Mouse (Mus musculus): ENCODE measurements around the gene Gm44511. TPM values are rescaled to one million over a fixed set of nuclear protein-coding genes. Genes with fewer than 3 reads are reported as not detected.
A peak's percentile ranks its signal among the peaks of the same experiment; 100 is the strongest.
"Not testable (repeated sequence)": the region's sequence is repeated elsewhere in the genome, so short reads cannot be mapped to it uniquely, and the experiment has no call there.

Gene Gm44511
- polyA plus RNA-seq, 1 experiment from 2014 or later: not detected

DNA sequence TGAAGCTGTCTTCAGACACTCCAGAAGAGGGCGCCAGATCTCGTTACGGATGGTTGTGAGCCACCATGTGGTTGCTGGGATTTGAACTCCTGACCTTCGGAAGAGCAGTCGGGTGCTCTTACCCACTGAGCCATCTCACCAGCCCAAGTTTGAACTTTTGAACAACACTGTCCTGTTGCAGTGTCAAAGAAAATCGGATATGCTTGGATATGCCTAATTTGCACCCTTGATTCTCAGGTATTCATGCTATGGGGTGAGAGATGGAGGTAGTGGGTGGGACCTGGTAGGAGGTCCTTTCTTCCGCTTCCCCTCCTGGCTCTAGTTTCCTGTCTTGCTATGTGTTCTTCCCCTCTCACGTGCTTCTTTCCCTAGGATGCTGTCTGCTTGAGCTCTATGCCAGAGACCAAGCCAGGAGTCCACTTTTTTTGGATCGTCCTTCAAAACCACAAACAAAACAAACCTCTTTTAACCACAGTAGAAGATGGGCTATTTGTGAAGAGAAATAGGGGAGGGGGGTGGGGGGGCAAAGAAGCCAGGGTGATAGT is 20.0 kb upstream of the Gm44511 start:
- Histone ChIP-seq H3K27ac (no peak overlapping the region), H3K4me2 (no peak overlapping the region), H3K9ac (no peak overlapping the region), H3K9me3 (no peaks in the 10 kb centered on the region), H3K4me3 (no peak overlapping the region), H3K27me3 (no peaks in the 10 kb centered on the region), H3K36me3 (no peaks in the 10 kb centered on the region), H3K4me1 (replicated peaks) (peaks cover 18% of the 10 kb centered on the region)
- WGBS: 59% methylated on average over 8 of the region's 9 CpGs
- ATAC-seq (ENCODE audit: low FRiP score): no peak

DNA sequence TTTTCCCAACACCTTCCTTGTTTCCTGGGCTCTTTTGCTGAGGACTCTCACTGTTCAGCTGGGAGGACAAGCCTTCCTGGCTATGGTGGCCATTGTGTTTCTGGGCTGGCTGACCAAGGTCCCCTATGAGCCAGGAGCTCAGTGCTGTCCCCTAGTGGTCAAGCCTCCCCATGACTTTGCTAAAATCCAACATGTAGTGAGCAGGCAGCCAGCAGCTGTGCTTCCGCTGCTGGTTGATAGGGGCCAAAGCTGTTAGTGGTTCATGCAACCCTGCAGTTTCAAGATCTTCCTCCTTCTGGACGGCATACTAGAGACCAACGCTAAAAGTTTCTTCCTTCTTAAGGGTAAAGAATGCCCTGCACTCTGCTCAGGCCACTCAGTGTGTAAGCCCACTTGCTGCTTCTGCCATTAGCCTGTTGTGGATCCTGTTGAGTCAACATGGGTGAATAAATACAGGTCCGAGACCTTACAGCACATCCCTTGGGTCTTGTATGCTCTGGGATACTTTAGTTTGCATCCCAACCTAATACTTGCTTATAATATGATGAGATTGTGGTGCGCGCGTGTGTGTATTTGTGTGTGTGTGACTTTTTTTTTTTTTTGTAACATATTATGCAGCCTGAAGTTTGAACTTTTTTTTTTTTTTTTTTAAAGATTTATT is 19.3 kb upstream of the Gm44511 start:
- Histone ChIP-seq H3K9me3 (no peaks in the 10 kb centered on the region), H3K36me3 (no peaks in the 10 kb centered on the region), H3K27me3 (no peaks in the 10 kb centered on the region), H3K4me2 (peak overlapping the region; percentile 19; the same call in 1 of the 2 replicates), H3K4me1 (replicated peaks) (peaks cover 18% of the 10 kb centered on the region), H3K27ac (no peak overlapping the region), H3K4me3 (no peak overlapping the region), H3K9ac (no peak overlapping the region)
- WGBS: 31% methylated on average over 7 of the region's 7 CpGs
- no peak for ATAC-seq (ENCODE audit: low FRiP score)

DNA sequence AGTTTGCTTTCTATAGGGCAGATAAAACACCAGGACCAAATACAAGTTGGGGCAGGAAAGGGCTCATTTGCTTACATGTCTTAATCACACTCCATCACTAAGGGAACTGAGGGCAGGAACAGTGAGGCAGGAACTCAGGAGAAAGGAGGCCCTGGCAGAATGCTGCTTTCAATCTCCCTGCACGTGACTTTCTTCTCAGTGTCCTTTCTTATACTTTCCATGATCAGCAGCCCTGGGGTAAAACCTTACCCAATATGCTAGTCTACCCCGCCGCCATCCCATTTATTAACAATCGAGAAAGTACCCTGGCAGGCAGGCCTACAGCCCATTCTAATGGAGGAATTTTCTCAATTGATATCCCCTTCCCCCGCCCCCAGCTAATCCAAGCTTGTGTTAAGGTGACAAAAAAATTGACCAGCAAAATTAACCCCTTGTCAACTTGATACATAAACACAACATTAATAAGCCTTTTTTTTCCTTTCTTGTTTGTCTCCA is 18.5 kb upstream of the Gm44511 start:
- no peaks in the 10 kb centered on the region for H3K27me3 ChIP-seq
- no peaks in the 10 kb centered on the region for H3K36me3 ChIP-seq
- no peaks in the 10 kb centered on the region for H3K9me3 ChIP-seq
- H3K9ac ChIP-seq: 0 out of 2 replicates have a peak overlapping the region, but pooled peaks have one; percentile 80
- peak overlapping the region; percentile 76 for H3K4me2 ChIP-seq
- H3K4me1 ChIP-seq (replicated peaks): peaks cover 24% of the 10 kb centered on the region
- peak overlapping the region; percentile 91; the same call in 1 of the 2 replicates for H3K27ac ChIP-seq
- peak overlapping the region; percentile 81 for H3K4me3 ChIP-seq
- WGBS: 87% methylated on average over 5 of the region's 5 CpGs
- ATAC-seq (ENCODE audit: low FRiP score): no peak

DNA sequence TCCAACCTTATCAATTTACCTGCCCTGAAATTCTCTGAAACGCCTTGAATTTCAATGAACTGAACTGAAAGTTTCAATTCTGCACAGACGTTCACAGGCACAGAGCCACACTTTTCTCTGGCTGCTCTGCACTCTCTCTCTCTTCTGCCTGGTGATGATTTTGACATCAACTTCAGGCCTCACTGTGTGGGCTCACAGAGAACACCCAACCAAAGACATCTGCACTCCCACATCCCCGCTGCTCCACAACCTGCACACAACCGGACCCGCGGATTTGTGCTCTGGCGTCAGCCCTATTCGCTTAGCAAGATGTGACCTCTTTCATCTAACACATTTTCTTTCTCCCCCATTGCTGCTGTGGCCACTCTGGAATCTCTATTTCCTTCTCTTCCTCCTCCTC is 18.0 kb upstream of the Gm44511 start:
- WGBS: 34% methylated on average over 8 of the region's 8 CpGs
- Histone ChIP-seq H3K27ac (peak overlapping the region; percentile 91), H3K9me3 (no peaks in the 10 kb centered on the region), H3K4me1 (replicated peaks) (peaks cover 27% of the 10 kb centered on the region), H3K4me3 (peak overlapping the region; percentile 81), H3K4me2 (peak overlapping the region; percentile 76), H3K27me3 (no peaks in the 10 kb centered on the region), H3K9ac (peak overlapping the region; percentile 80; the same call in 1 of the 2 replicates), H3K36me3 (no peaks in the 10 kb centered on the region)
- no peak for ATAC-seq (ENCODE audit: low FRiP score)

DNA sequence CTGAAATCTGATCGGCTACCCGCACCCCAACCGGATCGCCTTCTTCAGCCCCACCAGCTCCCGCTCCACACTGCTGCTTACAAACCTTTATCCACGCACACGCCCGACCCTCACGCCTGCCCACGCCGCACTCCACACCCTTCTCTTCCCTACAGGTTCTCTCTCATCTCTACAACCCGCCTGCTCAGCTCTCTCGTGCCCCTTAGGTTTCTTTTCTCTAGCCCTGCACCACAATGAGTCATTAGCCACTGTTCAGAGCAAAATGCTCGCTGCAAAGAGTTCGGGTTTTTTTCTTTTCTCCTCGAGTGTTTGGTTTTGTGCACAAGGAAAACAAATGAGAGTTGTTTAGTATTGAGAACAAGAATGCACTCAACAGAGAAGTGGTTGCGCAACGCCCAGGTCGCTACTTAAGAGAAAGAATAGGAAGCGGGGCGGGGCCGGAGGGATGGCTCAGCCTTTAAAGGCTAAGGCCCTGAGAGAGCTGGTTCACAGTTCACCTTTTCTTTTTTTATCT is 17.4 kb upstream of the Gm44511 start:
- H3K9ac ChIP-seq: peak overlapping the region; percentile 80
- H3K4me3 ChIP-seq: peak overlapping the region; percentile 81
- ATAC-seq (ENCODE audit: low FRiP score): peak; percentile 60
- WGBS: under 1% methylated on average over 22 of the region's 22 CpGs
- H3K4me2 ChIP-seq: peak overlapping the region; percentile 76
- no peaks in the 10 kb centered on the region for H3K27me3 ChIP-seq
- peaks cover 27% of the 10 kb centered on the region for H3K4me1 ChIP-seq (replicated peaks)
- no peaks in the 10 kb centered on the region for H3K9me3 ChIP-seq
- no peaks in the 10 kb centered on the region for H3K36me3 ChIP-seq
- peak overlapping the region; percentile 91 for H3K27ac ChIP-seq

DNA sequence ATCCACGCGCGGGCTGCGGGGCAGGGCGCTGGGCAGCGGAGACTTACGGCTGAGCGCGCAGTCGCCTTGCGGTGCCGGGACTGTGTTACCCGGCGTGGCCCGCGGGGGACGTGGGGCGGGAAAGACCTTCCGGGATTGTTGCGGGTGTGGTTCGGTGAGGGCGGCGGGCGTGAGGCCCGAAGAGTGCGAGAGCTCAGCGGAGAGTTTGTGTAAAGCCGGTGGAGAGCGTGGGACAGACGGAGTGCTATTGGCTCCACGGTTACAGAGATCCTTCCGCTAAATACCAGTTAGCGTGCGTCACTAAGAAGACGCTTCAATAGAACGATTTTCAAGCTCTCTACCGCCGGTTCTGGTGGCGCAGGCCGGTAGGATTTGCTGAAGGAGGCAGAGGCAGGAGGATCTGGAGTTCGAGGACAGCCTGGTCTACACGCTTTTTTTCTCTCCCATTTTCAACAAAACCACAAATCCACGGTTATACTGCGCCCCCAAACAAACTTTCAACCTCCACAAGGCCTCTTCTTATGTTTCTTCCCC is 16.9 kb upstream of the Gm44511 start:
- H3K36me3 ChIP-seq: no peaks in the 10 kb centered on the region
- no peaks in the 10 kb centered on the region for H3K27me3 ChIP-seq
- H3K27ac ChIP-seq: peak overlapping the region; percentile 91
- H3K4me3 ChIP-seq: peak overlapping the region; percentile 81
- peak overlapping the region; percentile 80 for H3K9ac ChIP-seq
- H3K4me2 ChIP-seq: peak overlapping the region; percentile 76
- H3K9me3 ChIP-seq: no peaks in the 10 kb centered on the region
- WGBS: under 1% methylated on average over 44 of the region's 44 CpGs
- H3K4me1 ChIP-seq (replicated peaks): peaks cover 27% of the 10 kb centered on the region
- peak; percentile 84 for ATAC-seq (ENCODE audit: low FRiP score)

DNA sequence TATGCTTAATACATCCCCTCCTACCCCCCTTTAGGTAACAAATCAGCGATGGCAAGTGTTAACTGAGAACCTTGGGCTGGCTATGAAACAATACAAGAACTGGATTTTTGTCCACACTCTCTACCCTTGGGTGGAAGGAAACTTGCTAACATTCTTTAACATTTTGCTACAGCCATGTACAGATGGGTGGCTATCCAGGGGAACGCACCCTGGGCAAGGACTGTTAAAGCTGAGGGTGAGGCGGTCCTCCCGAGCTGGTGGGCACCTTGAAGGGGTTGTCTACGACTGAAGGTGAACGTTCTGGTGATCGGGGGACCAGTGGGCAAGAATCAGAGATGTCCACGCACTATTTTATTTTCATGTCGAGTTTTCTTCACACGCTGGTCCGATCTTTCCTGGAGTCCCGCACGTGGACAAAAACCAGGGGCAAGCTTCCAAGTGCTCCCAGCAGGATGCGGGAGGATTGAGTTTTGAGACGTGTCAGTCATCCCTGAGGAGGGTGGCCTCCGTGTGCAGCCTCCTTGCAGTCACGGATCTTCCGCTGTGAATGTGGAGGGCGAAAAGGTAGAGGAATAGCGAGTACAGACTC is 16.3 kb upstream of the Gm44511 start:
- Histone ChIP-seq H3K4me2 (peak overlapping the region; percentile 76), H3K4me1 (replicated peaks) (peaks cover 28% of the 10 kb centered on the region), H3K36me3 (no peaks in the 10 kb centered on the region), H3K4me3 (peak overlapping the region; percentile 81), H3K9me3 (no peaks in the 10 kb centered on the region), H3K27ac (peak overlapping the region; percentile 91), H3K9ac (peak overlapping the region; percentile 80), H3K27me3 (no peaks in the 10 kb centered on the region)
- no peak for ATAC-seq (ENCODE audit: low FRiP score)
- under 1% methylated on average over 20 of the region's 20 CpGs for WGBS

DNA sequence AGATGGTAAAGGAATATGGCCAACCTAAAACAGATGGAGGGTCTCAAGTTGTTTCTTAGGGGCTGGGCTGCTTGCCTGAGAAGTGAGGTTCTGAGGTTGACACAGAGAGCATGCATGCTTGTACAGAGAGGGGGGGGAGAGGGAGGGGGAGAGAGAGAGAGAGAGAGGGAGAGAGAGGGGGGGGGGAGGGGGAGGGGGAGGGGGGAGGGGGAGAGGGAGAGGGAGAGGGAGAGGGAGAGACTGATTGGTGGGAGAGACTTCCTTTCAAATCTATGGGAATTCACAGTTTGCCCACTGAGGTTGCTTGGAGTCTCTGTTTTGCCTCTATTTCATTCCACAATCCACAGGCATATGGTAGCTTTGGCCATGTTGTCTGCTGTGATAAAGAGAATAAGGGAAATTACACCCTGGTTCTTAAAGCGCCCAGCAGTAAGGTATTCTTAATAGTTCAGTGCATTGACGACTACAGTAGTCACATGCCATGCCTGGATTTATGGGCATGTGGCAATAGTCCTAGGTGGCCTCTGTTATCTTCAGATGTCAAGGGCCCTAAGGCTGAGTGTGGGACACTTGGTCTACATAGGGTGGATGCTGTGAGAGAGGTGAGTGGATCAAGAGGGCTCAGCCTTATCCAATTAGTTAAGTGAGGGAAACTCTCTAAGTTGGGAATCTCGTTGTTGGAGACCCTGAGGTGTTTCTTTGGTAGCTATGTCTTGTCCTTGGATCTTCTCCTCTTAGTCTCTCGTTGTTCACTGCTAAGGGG is 15.4 kb upstream of the Gm44511 start:
- no peaks in the 10 kb centered on the region for H3K9me3 ChIP-seq
- H3K4me3 ChIP-seq: peak overlapping the region; percentile 81
- H3K36me3 ChIP-seq: no peaks in the 10 kb centered on the region
- no peaks in the 10 kb centered on the region for H3K27me3 ChIP-seq
- H3K9ac ChIP-seq: peak overlapping the region; percentile 80; the same call in 1 of the 2 replicates
- 50% methylated on average over 4 of the region's 4 CpGs for WGBS
- 0 out of 2 replicates have a peak overlapping the region, but pooled peaks have one; percentile 91 for H3K27ac ChIP-seq
- no peak for ATAC-seq (ENCODE audit: low FRiP score)
- peaks cover 36% of the 10 kb centered on the region for H3K4me1 ChIP-seq (replicated peaks)
- peak overlapping the region; percentile 76 for H3K4me2 ChIP-seq

DNA sequence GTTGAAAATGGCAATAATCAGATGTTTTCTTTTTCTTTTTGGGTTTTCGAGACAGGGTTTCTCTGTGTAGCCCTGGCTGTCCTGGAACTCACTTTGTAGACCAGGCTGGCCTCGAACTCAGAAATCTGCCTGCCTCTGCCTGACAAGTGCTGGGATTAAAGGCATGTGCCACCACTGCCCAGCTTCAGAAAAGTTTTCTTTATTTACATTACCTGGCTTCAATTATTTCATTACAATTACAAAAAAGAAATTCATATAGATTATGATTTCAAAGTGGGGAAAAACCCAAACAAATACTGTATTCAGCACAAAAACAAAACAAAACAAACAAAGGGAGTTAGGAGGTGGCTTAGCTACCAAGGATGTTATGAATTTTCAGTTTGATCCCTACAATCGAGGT is 14.6 kb upstream of the Gm44511 start:
- H3K4me3 ChIP-seq; H3K4me2 ChIP-seq; H3K9me3 ChIP-seq; H3K27ac ChIP-seq; H3K9ac ChIP-seq; ATAC-seq (ENCODE audit: low FRiP score); H3K27me3 ChIP-seq; H3K36me3 ChIP-seq: not testable (repeated sequence)
- peaks cover 36% of the 10 kb centered on the region for H3K4me1 ChIP-seq (replicated peaks)
- WGBS: 87% methylated on average over 3 of the region's 3 CpGs

DNA sequence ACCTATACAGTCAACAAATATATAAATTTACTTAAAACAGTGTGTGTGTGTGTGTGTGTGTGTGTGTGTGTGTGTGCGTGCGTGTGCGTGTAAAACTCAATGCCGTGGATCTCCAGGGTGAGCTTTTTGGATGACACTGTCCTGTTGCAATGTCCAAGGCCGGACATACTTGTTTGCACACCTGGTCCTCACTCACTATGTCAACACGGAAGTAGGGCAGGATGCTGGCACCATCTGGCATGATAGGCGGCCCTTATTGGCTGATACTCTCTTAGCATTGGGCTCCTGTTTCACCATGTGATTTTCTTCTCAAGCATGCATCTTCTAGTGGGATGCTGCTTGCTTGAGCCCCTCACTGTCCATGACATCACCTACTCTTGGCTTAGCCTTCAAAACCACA is 13.8 kb upstream of the Gm44511 start:
- H3K9ac ChIP-seq: no peak overlapping the region
- H3K27ac ChIP-seq: peak overlapping the region; percentile 76
- peak overlapping the region; percentile 68 for H3K4me2 ChIP-seq
- H3K9me3 ChIP-seq: no peaks in the 10 kb centered on the region
- H3K4me1 ChIP-seq (replicated peaks): peaks cover 36% of the 10 kb centered on the region
- H3K36me3 ChIP-seq: no peaks in the 10 kb centered on the region
- H3K27me3 ChIP-seq: no peaks in the 10 kb centered on the region
- peak overlapping the region; percentile 67 for H3K4me3 ChIP-seq
- ATAC-seq (ENCODE audit: low FRiP score): no peak
- 70% methylated on average over 7 of the region's 7 CpGs for WGBS

DNA sequence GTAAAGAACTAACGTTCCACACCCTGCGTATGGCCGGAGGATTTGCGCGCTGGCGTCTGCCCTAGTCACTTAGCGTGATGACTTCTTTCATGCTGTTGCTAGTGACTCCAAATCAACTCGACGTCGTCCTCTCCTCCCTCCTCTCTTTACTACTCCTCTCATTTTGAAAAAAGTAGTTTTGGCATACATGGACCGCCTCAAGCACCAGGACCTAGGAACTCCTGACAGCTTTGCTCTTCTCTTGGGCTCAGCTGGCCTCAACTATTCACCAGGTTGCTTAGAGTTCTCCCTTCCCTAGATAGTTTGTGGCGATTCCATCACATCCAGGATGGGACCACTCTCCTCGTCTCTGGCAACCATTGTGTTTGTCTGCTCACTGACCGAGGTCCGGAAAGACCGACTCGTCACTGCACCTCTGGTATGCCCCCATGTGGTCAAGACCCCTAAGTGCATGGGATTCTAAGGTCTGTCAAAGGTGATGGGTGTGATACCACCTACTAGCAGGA is 13.2 kb upstream of the Gm44511 start:
- Histone ChIP-seq H3K36me3 (no peaks in the 10 kb centered on the region), H3K4me1 (replicated peaks) (peaks cover 31% of the 10 kb centered on the region), H3K4me2 (peak overlapping the region; percentile 68), H3K27ac (peak overlapping the region; percentile 76), H3K27me3 (no peaks in the 10 kb centered on the region), H3K9me3 (no peaks in the 10 kb centered on the region), H3K4me3 (peak overlapping the region; percentile 67), H3K9ac (peak overlapping the region; percentile 82; the same call in 1 of the 2 replicates)
- WGBS: 0% methylated on average over 17 of the region's 17 CpGs
- peak; percentile 1; the same call in 1 of the 2 replicates for ATAC-seq (ENCODE audit: low FRiP score)

Data from hindbrain, embryonic 13.5 days (tissue).